Mouse (Mus musculus): ENCODE measurements around the gene Olfr691. TPM values are rescaled to one million over a fixed set of nuclear protein-coding genes. Genes with fewer than 3 reads are reported as not detected.

The Olfr691 gene
- polyA plus RNA-seq (2015; fragmentation: Nextera tagmentation; extraction: Ambion mirVana): not detected in 2 replicates

- Histone ChIP-seq H3K9me3 (replicated peaks; ENCODE audit: control insufficient read depth, low read length) (no peaks in the 10 kb centered on the region), H3K4me2 (ENCODE audit: low read depth, low read length) (no peak within 1 kb of the TSS), H3K4me1 (ENCODE audit: control insufficient read depth, low read depth, low read length) (no peaks in the 10 kb centered on the region), H3K36me3 (ENCODE audit: control insufficient read depth, insufficient read depth) (no peaks in the 10 kb centered on the region), H3K4me3 (ENCODE audit: low read depth, low read length) (no peak within 1 kb of the TSS), H3K27ac (ENCODE audit: low read length) (no peak within 1 kb of the TSS), H3K9ac (ENCODE audit: low read depth, low read length) (no peak within 1 kb of the TSS), H3K27me3 (ENCODE audit: control insufficient read depth, insufficient read depth, low read depth, low read length) (no peaks in the 10 kb centered on the region)
- WGBS (ENCODE audit: insufficient replicate concordance): 20% methylated on average over 1 of the region's 1 CpGs
- no peak for ATAC-seq (ENCODE audit: low read depth)
Measured at GRCm38 (mm10) chr7:105342170-105342569, at the start of gene Olfr691. Gene Olfr691, minus strand, starts transcription at chr7:105342270.

- WGBS (ENCODE audit: insufficient replicate concordance): 74% methylated on average over 2 of the region's 2 CpGs
Measured at GRCm38 (mm10) chr7:105390236-105390635, 48.2 kb upstream of the Olfr691 start.

GRCm38 (mm10) chr7:105387696-105388095 lies 45.6 kb upstream of the Olfr691 start:
- Histone ChIP-seq H3K27ac (ENCODE audit: low read length) (no peak overlapping the region), H3K4me3 (ENCODE audit: low read depth, low read length) (no peak overlapping the region), H3K4me1 (ENCODE audit: control insufficient read depth, low read depth, low read length) (no peaks in the 10 kb centered on the region), H3K9me3 (replicated peaks; ENCODE audit: control insufficient read depth, low read length) (no peaks in the 10 kb centered on the region), H3K36me3 (ENCODE audit: control insufficient read depth, insufficient read depth) (peaks cover 44% of the 10 kb centered on the region), H3K9ac (ENCODE audit: low read depth, low read length) (no peak overlapping the region), H3K27me3 (ENCODE audit: control insufficient read depth, insufficient read depth, low read depth, low read length) (no peaks in the 10 kb centered on the region), H3K4me2 (ENCODE audit: low read depth, low read length) (no peak overlapping the region)
- ATAC-seq (ENCODE audit: low read depth): no peak
- WGBS (ENCODE audit: insufficient replicate concordance): 79% methylated on average over 2 of the region's 2 CpGs

More at GRCm38 (mm10) chr7:105390236-105390635, 48.2 kb upstream of the Olfr691 start:
- no peaks in the 10 kb centered on the region for H3K4me1 ChIP-seq (ENCODE audit: control insufficient read depth, low read depth, low read length)
- no peaks in the 10 kb centered on the region for H3K27me3 ChIP-seq (ENCODE audit: control insufficient read depth, insufficient read depth, low read depth, low read length)
- H3K4me2 ChIP-seq (ENCODE audit: low read depth, low read length): no peak overlapping the region
- H3K4me3 ChIP-seq (ENCODE audit: low read depth, low read length): no peak overlapping the region
- no peak overlapping the region; the same call in 1 of the 2 replicates for H3K27ac ChIP-seq (ENCODE audit: low read length)
- H3K9me3 ChIP-seq (replicated peaks; ENCODE audit: control insufficient read depth, low read length): no peaks in the 10 kb centered on the region
- H3K36me3 ChIP-seq (ENCODE audit: control insufficient read depth, insufficient read depth): peaks cover 23% of the 10 kb centered on the region
- ATAC-seq (ENCODE audit: low read depth): no peak
- no peak overlapping the region for H3K9ac ChIP-seq (ENCODE audit: low read depth, low read length)

DNA sequence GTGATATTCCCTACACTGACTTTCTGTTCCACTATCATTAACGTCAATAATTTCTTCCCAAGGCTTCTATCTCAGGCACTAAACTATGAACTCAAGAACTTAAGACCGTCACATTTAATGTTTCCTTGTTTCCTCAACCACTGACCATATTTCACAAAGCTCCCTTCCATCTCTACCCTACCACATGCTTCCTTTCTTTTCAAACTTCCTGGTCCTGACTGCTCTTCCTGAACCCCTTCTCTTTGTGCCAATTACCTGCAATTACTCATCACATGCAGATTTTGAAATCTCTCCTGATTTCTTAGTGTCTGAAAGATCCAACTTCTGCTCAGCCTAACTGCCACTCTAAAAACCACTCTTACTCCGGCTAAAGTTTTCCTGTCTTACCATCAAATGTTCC lies 38.3 kb upstream of the Olfr691 start:
- Histone ChIP-seq H3K36me3 (ENCODE audit: control insufficient read depth, insufficient read depth) (peaks cover 39% of the 10 kb centered on the region), H3K27me3 (ENCODE audit: control insufficient read depth, insufficient read depth, low read depth, low read length) (no peaks in the 10 kb centered on the region), H3K9me3 (replicated peaks; ENCODE audit: control insufficient read depth, low read length) (no peaks in the 10 kb centered on the region), H3K4me2 (ENCODE audit: low read depth, low read length) (no peak overlapping the region), H3K9ac (ENCODE audit: low read depth, low read length) (no peak overlapping the region), H3K4me3 (ENCODE audit: low read depth, low read length) (no peak overlapping the region), H3K27ac (ENCODE audit: low read length) (no peak overlapping the region), H3K4me1 (ENCODE audit: control insufficient read depth, low read depth, low read length) (no peaks in the 10 kb centered on the region)
- ATAC-seq (ENCODE audit: low read depth): no peak
- 74% methylated on average over 3 of the region's 3 CpGs for WGBS (ENCODE audit: insufficient replicate concordance)

DNA sequence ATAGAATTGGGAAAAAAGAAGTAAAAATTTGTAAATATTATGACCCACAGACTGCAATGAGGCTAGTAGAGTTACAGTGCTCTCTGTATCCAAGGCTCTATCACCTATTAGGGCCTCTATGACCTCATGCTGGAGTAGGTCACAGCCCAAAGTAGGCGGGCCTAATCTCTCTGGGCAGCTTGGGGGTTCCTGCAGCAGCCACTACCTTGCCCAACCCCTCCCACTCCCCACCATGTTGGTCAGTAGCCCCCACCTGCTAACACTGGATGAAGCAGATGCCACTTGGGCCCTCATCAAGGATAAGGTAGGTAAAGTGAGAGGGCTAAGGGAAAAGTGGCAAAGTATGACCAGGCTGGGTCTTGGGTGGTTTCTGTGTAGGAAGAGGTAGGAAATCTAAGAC lies 32.8 kb upstream of the Olfr691 start, which contains the start of gene Gm5901:
Gene Gm5901 (plus strand): TSS at position 173 of the 400 bp plus-strand sequence.
- Histone ChIP-seq H3K27me3 (ENCODE audit: control insufficient read depth, insufficient read depth, low read depth, low read length) (no peaks in the 10 kb centered on the region), H3K4me1 (ENCODE audit: control insufficient read depth, low read depth, low read length) (peaks cover 4% of the 10 kb centered on the region; the same call in 1 of the 2 replicates), H3K27ac (ENCODE audit: low read length) (no peak within 1 kb of the TSS), H3K4me2 (ENCODE audit: low read depth, low read length) (no peak within 1 kb of the TSS), H3K9ac (ENCODE audit: low read depth, low read length) (no peak within 1 kb of the TSS), H3K36me3 (ENCODE audit: control insufficient read depth, insufficient read depth) (peaks cover 12% of the 10 kb centered on the region; the same call in 1 of the 2 replicates), H3K4me3 (ENCODE audit: low read depth, low read length) (no peak within 1 kb of the TSS), H3K9me3 (replicated peaks; ENCODE audit: control insufficient read depth, low read length) (no peaks in the 10 kb centered on the region)
- no peak for ATAC-seq (ENCODE audit: low read depth)
- WGBS (ENCODE audit: insufficient replicate concordance): 72% methylated on average over 1 of the region's 1 CpGs

GRCm38 (mm10) chr7:105373976-105374375 lies 31.9 kb upstream of the Olfr691 start:
- no peak for ATAC-seq (ENCODE audit: low read depth)
- H3K36me3 ChIP-seq (ENCODE audit: control insufficient read depth, insufficient read depth): peaks cover 12% of the 10 kb centered on the region; the same call in 1 of the 2 replicates
- H3K27ac ChIP-seq (ENCODE audit: low read length): no peak overlapping the region
- no peaks in the 10 kb centered on the region for H3K9me3 ChIP-seq (replicated peaks; ENCODE audit: control insufficient read depth, low read length)
- H3K4me1 ChIP-seq (ENCODE audit: control insufficient read depth, low read depth, low read length): peaks cover 4% of the 10 kb centered on the region; the same call in 1 of the 2 replicates
- H3K27me3 ChIP-seq (ENCODE audit: control insufficient read depth, insufficient read depth, low read depth, low read length): no peaks in the 10 kb centered on the region
- H3K4me2 ChIP-seq (ENCODE audit: low read depth, low read length): no peak overlapping the region
- 67% methylated on average over 3 of the region's 3 CpGs for WGBS (ENCODE audit: insufficient replicate concordance)
- H3K9ac ChIP-seq (ENCODE audit: low read depth, low read length): no peak overlapping the region
- no peak overlapping the region for H3K4me3 ChIP-seq (ENCODE audit: low read depth, low read length)

GRCm38 (mm10) chr7:105373509-105373908 lies 31.4 kb upstream of the Olfr691 start:
- no peak overlapping the region for H3K27ac ChIP-seq (ENCODE audit: low read length)
- 29% methylated on average over 4 of the region's 4 CpGs for WGBS (ENCODE audit: insufficient replicate concordance)

GRCm38 (mm10) chr7:105372912-105373311 lies 30.8 kb upstream of the Olfr691 start:
- Histone ChIP-seq H3K4me1 (ENCODE audit: control insufficient read depth, low read depth, low read length) (peaks cover 4% of the 10 kb centered on the region; the same call in 1 of the 2 replicates), H3K27ac (ENCODE audit: low read length) (no peak overlapping the region), H3K27me3 (ENCODE audit: control insufficient read depth, insufficient read depth, low read depth, low read length) (no peaks in the 10 kb centered on the region), H3K36me3 (ENCODE audit: control insufficient read depth, insufficient read depth) (0 out of 2 replicates have a peak, but pooled peaks cover 6% of the 10 kb centered on the region), H3K4me2 (ENCODE audit: low read depth, low read length) (no peak overlapping the region), H3K4me3 (ENCODE audit: low read depth, low read length) (no peak overlapping the region), H3K9ac (ENCODE audit: low read depth, low read length) (no peak overlapping the region), H3K9me3 (replicated peaks; ENCODE audit: control insufficient read depth, low read length) (no peaks in the 10 kb centered on the region)
- 0 out of 2 replicates have a peak, but pooled peaks have one; percentile 22 for ATAC-seq (ENCODE audit: low read depth)
- WGBS (ENCODE audit: insufficient replicate concordance): 18% methylated on average over 1 of the region's 1 CpGs

More at GRCm38 (mm10) chr7:105373509-105373908, 31.4 kb upstream of the Olfr691 start:
- H3K4me1 ChIP-seq (ENCODE audit: control insufficient read depth, low read depth, low read length): peaks cover 4% of the 10 kb centered on the region; the same call in 1 of the 2 replicates
- no peak overlapping the region for H3K4me3 ChIP-seq (ENCODE audit: low read depth, low read length)
- H3K36me3 ChIP-seq (ENCODE audit: control insufficient read depth, insufficient read depth): peaks cover 11% of the 10 kb centered on the region; the same call in 1 of the 2 replicates
- ATAC-seq (ENCODE audit: low read depth): peak; percentile 55; the same call in 1 of the 2 replicates
- H3K9me3 ChIP-seq (replicated peaks; ENCODE audit: control insufficient read depth, low read length): no peaks in the 10 kb centered on the region
- H3K9ac ChIP-seq (ENCODE audit: low read depth, low read length): no peak overlapping the region
- no peak overlapping the region for H3K4me2 ChIP-seq (ENCODE audit: low read depth, low read length)
- H3K27me3 ChIP-seq (ENCODE audit: control insufficient read depth, insufficient read depth, low read depth, low read length): no peaks in the 10 kb centered on the region

GRCm38 (mm10) chr7:105368521-105368920 lies 26.5 kb upstream of the Olfr691 start:
- Histone ChIP-seq H3K27me3 (ENCODE audit: control insufficient read depth, insufficient read depth, low read depth, low read length) (no peaks in the 10 kb centered on the region), H3K4me3 (ENCODE audit: low read depth, low read length) (no peak overlapping the region), H3K36me3 (ENCODE audit: control insufficient read depth, insufficient read depth) (0 out of 2 replicates have a peak, but pooled peaks cover 3% of the 10 kb centered on the region), H3K4me2 (ENCODE audit: low read depth, low read length) (no peak overlapping the region), H3K4me1 (ENCODE audit: control insufficient read depth, low read depth, low read length) (peaks cover 2% of the 10 kb centered on the region; the same call in 1 of the 2 replicates), H3K9me3 (replicated peaks; ENCODE audit: control insufficient read depth, low read length) (no peaks in the 10 kb centered on the region), H3K27ac (ENCODE audit: low read length) (no peak overlapping the region), H3K9ac (ENCODE audit: low read depth, low read length) (no peak overlapping the region)
- ATAC-seq (ENCODE audit: low read depth): no peak
- 61% methylated on average over 4 of the region's 4 CpGs for WGBS (ENCODE audit: insufficient replicate concordance)
